Mouse (Mus musculus): ENCODE results near the gene Ttc30a1. TPM values are rescaled to one million over a fixed set of nuclear protein-coding genes. Genes with fewer than 3 reads are reported as not detected.
A peak's percentile ranks its signal among the peaks of the same experiment; 100 is the strongest.
"Not testable (repeated sequence)": the region's sequence is repeated elsewhere in the genome, so short reads cannot be mapped to it uniquely, and the experiment has no call there.

Gene Ttc30a1
- 4.8 and 5.9 TPM in 2 replicates for polyA plus RNA-seq (2015; fragmentation: Nextera tagmentation; extraction: Ambion mirVana)

- 3% methylated on average over 32 of the region's 34 CpGs for WGBS
- ATAC-seq (replicated peaks; ENCODE audit: insufficient number of reproducible peaks, insufficient read depth, low FRiP score, low read depth) = peak; percentile 45
- not testable (repeated sequence) for H3K27me3 ChIP-seq; H3K4me1 ChIP-seq (replicated peaks); H3K36me3 ChIP-seq; H3K9me3 ChIP-seq (replicated peaks)
- Histone ChIP-seq H3K4me2 (peak within 1 kb of the TSS; percentile 77), H3K27ac (peak within 1 kb of the TSS; percentile 60), H3K9ac (peak within 1 kb of the TSS; percentile 25), H3K4me3 (peak within 1 kb of the TSS; percentile 60)
These were observed at the start of gene Ttc30a1 for GRCm38 (mm10) chr2:75981440-75982081. Gene Ttc30a1 (minus strand): TSS chr2:75981967.

DNA sequence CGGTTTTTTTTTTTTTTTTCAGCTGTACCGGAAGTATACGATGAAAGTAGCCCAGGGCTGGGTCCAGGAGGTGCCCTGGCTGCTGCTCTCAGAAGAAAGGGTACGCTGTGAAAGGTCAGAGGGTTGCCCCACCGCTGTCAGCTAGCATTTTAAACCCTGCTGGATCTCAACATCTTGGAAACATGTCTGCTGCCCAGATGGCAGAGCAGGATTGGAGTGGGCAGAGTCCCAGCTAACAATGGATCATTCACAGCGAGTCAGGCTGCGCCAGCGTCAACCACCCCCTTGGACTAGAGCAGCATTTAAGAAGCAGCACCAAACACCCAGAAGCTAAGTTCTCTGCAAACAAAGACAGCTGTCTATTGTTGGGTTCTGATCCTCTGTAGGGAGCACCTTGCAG lies 48.3 kb upstream of the Ttc30a1 start:
- H3K4me3 ChIP-seq = no peak overlapping the region
- ATAC-seq (replicated peaks; ENCODE audit: insufficient number of reproducible peaks, insufficient read depth, low FRiP score, low read depth) = no peak
- H3K4me2 ChIP-seq = no peak overlapping the region; the same call in 1 of the 2 replicates
- no peak overlapping the region for H3K27ac ChIP-seq
- peaks cover 18% of the 10 kb centered on the region for H3K4me1 ChIP-seq (replicated peaks)
- H3K36me3 ChIP-seq = no peaks in the 10 kb centered on the region
- no peaks in the 10 kb centered on the region for H3K9me3 ChIP-seq (replicated peaks)
- H3K9ac ChIP-seq = no peak overlapping the region
- H3K27me3 ChIP-seq = no peaks in the 10 kb centered on the region
- 54% methylated on average over 8 of the region's 8 CpGs for WGBS

DNA sequence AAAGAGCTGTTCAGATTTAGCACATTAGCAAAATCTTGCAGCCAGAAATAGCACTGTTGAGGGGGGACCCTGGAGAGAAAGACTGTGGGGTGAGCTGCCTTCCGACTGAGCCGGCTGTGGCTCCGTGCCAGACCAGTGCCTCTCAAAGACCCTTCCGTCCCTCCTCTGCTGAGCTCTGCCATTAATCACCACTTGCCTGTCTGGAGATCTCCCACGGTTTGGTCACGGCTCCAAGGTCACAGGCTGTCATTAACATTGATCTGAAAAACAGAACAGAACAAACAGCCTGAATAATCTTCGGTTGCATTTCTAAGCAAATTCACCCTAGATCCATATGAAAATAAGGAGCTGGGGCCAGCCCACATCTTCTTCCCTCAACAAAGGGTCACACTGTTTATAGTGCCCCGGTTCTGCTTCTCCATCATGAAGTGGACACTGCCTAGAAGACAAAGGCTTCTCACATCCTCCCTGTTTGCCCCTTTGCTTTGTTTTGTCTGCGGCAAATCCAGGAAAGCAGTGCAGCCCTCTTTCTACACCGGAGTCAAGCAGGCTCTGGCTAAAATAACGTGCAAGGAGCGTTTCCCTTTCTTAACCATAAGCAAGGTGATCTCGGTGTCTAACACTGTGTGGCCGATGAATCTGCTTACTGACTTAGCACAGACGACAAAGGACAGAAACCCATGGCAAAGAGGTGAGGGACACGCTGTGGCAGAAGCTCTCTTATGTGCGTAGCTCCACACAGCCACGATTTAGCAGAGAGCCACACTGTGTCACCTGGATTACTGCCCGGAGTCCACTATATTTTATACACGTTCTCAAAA lies 47.5 kb upstream of the Ttc30a1 start:
- WGBS = 28% methylated on average over 20 of the region's 20 CpGs
- Histone ChIP-seq H3K9ac (peak overlapping the region; percentile 31), H3K9me3 (replicated peaks) (no peaks in the 10 kb centered on the region), H3K4me3 (peak overlapping the region; percentile 17), H3K27me3 (no peaks in the 10 kb centered on the region), H3K36me3 (no peaks in the 10 kb centered on the region), H3K4me1 (replicated peaks) (peaks cover 18% of the 10 kb centered on the region), H3K4me2 (peak overlapping the region; percentile 56), H3K27ac (peak overlapping the region; percentile 70)
- peak; percentile 66 for ATAC-seq (replicated peaks; ENCODE audit: insufficient number of reproducible peaks, insufficient read depth, low FRiP score, low read depth)

- Histone ChIP-seq H3K4me1 (replicated peaks) (no peaks in the 10 kb centered on the region), H3K27me3 (no peaks in the 10 kb centered on the region), H3K4me3 (no peak overlapping the region), H3K27ac (no peak overlapping the region), H3K4me2 (no peak overlapping the region), H3K9ac (no peak overlapping the region), H3K9me3 (replicated peaks) (no peaks in the 10 kb centered on the region), H3K36me3 (no peaks in the 10 kb centered on the region)
- ATAC-seq (replicated peaks; ENCODE audit: insufficient number of reproducible peaks, insufficient read depth, low FRiP score, low read depth) = no peak
- 30% methylated on average over 7 of the region's 7 CpGs for WGBS
These were observed 35.1 kb upstream of the Ttc30a1 start for GRCm38 (mm10) chr2:76016890-76017289.

GRCm38 (mm10) chr2:76016136-76016535 lies 34.4 kb upstream of the Ttc30a1 start:
- Histone ChIP-seq H3K9ac (no peak overlapping the region), H3K36me3 (no peaks in the 10 kb centered on the region), H3K27me3 (no peaks in the 10 kb centered on the region), H3K4me1 (replicated peaks) (no peaks in the 10 kb centered on the region), H3K4me2 (no peak overlapping the region), H3K4me3 (no peak overlapping the region), H3K9me3 (replicated peaks) (no peaks in the 10 kb centered on the region), H3K27ac (no peak overlapping the region)
- 90% methylated on average over 8 of the region's 8 CpGs for WGBS
- ATAC-seq (replicated peaks; ENCODE audit: insufficient number of reproducible peaks, insufficient read depth, low FRiP score, low read depth) = no peak

DNA sequence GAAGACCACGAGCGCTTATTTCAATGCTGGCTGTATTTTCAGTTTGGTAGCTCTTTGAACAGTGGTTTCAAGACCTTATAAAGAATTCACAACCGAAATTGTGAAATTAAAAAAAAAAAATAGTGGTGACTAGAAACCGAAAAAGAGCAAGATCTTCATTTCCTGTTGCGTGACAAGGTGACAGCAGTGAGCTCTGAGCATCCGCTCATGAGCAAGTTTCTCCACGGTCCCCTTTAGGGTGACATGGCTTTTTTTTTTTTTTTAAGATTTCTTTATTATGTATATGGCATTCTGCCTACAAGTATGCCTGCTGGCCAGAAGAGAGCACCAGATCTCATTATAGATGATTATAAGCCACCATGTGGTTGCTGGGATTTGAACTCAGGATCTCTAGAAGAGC lies 33.7 kb upstream of the Ttc30a1 start:
- Histone ChIP-seq H3K9me3 (replicated peaks) (no peaks in the 10 kb centered on the region), H3K36me3 (no peaks in the 10 kb centered on the region), H3K27ac (no peak overlapping the region), H3K4me2 (no peak overlapping the region), H3K9ac (no peak overlapping the region), H3K27me3 (no peaks in the 10 kb centered on the region), H3K4me1 (replicated peaks) (no peaks in the 10 kb centered on the region), H3K4me3 (no peak overlapping the region)
- 89% methylated on average over 7 of the region's 7 CpGs for WGBS
- no peak for ATAC-seq (replicated peaks; ENCODE audit: insufficient number of reproducible peaks, insufficient read depth, low FRiP score, low read depth)

DNA sequence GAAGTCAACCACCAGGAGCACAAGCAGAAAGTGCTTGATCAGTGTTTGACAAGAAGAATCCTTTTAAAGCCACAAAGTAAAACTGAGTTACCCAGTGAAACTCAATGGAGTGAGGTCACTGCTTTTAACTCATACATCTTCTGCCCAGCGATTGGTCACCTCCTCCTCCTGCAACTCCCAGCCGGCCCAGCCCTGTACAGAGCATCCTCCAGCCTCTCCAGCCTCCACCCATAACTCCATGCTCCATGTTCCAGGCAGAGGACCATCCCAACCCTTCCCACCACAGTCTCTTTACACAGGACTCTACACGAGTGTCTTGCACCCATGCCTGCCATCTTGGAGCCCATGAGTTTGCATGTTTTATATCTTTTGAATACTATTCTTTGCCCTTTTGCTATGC lies 32.9 kb upstream of the Ttc30a1 start:
- H3K4me1 ChIP-seq (replicated peaks) = no peaks in the 10 kb centered on the region
- H3K36me3 ChIP-seq = no peaks in the 10 kb centered on the region
- no peak overlapping the region for H3K9ac ChIP-seq
- H3K9me3 ChIP-seq (replicated peaks) = no peaks in the 10 kb centered on the region
- H3K4me3 ChIP-seq = no peak overlapping the region
- WGBS = 85% methylated on average over 3 of the region's 3 CpGs
- H3K27me3 ChIP-seq = no peaks in the 10 kb centered on the region
- ATAC-seq (replicated peaks; ENCODE audit: insufficient number of reproducible peaks, insufficient read depth, low FRiP score, low read depth) = no peak
- H3K4me2 ChIP-seq = no peak overlapping the region
- H3K27ac ChIP-seq = no peak overlapping the region

DNA sequence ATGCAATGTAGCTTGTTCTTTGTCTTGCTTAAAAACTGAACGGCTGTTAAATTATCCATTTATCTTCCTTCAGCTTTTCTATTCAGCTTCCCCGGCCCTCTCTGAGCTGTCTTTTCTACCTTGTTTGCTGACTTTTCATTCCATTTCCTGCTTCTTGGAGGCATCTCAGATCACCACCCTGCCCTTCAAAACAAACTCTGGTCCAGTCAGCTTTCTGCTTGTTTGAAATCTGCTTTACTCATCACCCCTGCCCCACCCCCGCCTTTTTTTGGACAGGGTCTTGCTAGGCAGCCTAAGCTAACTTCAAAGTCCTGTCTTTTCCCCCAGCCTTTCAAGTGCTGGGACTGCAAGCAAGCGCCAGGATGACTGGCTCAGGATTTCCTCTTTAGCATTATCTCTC lies 24.4 kb upstream of the Ttc30a1 start:
- no peaks in the 10 kb centered on the region for H3K27me3 ChIP-seq
- H3K9me3 ChIP-seq (replicated peaks) = no peaks in the 10 kb centered on the region
- ATAC-seq (replicated peaks; ENCODE audit: insufficient number of reproducible peaks, insufficient read depth, low FRiP score, low read depth) = no peak
- H3K9ac ChIP-seq = no peak overlapping the region
- no peak overlapping the region for H3K4me2 ChIP-seq
- H3K27ac ChIP-seq = no peak overlapping the region
- no peaks in the 10 kb centered on the region for H3K4me1 ChIP-seq (replicated peaks)
- H3K4me3 ChIP-seq = no peak overlapping the region
- H3K36me3 ChIP-seq = no peaks in the 10 kb centered on the region
- 27% methylated on average over 4 of the region's 4 CpGs for WGBS

GRCm38 (mm10) chr2:76002899-76003298 lies 21.1 kb upstream of the Ttc30a1 start:
- ATAC-seq (replicated peaks; ENCODE audit: insufficient number of reproducible peaks, insufficient read depth, low FRiP score, low read depth) = no peak
- Histone ChIP-seq H3K9me3 (replicated peaks) (no peaks in the 10 kb centered on the region), H3K4me3 (no peak overlapping the region), H3K27me3 (no peaks in the 10 kb centered on the region), H3K4me2 (no peak overlapping the region), H3K36me3 (no peaks in the 10 kb centered on the region), H3K27ac (no peak overlapping the region), H3K4me1 (replicated peaks) (peaks cover 12% of the 10 kb centered on the region), H3K9ac (no peak overlapping the region)
- 43% methylated on average over 9 of the region's 9 CpGs for WGBS

DNA sequence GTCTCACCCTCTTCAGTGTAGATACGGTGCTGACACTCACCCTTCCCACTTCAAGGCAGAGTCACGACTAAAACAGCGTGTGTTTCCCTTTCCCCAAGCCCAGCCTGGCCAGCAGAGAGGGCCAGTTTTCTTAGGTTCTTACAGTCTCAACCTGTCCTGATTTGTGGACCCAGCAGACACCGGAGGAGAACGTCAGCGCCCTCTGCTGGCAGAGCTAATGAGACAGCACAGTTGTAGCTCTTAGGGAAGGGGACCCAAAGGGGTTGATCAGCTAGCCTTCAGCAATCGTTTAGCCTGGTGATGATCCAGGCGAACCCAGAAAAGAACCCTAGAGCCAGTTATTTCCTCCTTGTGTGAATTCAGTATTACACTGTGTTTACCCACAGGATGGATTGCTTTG lies 19.6 kb upstream of the Ttc30a1 start:
- Histone ChIP-seq H3K9me3 (replicated peaks) (no peaks in the 10 kb centered on the region), H3K27me3 (no peaks in the 10 kb centered on the region), H3K9ac (no peak overlapping the region), H3K4me1 (replicated peaks) (peaks cover 17% of the 10 kb centered on the region), H3K4me2 (no peak overlapping the region), H3K4me3 (no peak overlapping the region), H3K27ac (no peak overlapping the region), H3K36me3 (no peaks in the 10 kb centered on the region)
- WGBS = 32% methylated on average over 8 of the region's 8 CpGs
- no peak for ATAC-seq (replicated peaks; ENCODE audit: insufficient number of reproducible peaks, insufficient read depth, low FRiP score, low read depth)

DNA sequence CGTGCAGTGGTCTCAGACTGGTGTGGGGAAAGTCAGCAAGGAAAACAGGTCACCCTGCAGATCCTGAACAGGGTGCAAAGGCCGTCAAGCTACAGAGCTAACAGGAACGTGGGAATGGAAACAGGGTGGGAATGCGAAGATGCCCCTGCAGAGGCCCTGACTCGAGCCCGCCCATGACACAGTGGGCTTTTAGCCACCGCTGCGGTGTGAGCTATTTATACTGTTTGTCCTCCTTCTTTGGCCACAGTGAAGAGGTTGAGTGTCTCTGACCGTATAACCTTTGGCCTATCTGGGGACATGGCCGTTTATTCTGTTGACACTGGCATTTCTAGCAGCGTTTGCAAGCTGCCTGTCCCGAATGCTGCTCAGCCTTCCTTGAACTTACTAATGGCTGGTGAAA lies 17.9 kb upstream of the Ttc30a1 start:
- ATAC-seq (replicated peaks; ENCODE audit: insufficient number of reproducible peaks, insufficient read depth, low FRiP score, low read depth) = no peak
- 33% methylated on average over 12 of the region's 12 CpGs for WGBS
- H3K4me2 ChIP-seq = no peak overlapping the region
- H3K9ac ChIP-seq = no peak overlapping the region
- peaks cover 17% of the 10 kb centered on the region for H3K4me1 ChIP-seq (replicated peaks)
- no peaks in the 10 kb centered on the region for H3K9me3 ChIP-seq (replicated peaks)
- H3K36me3 ChIP-seq = no peaks in the 10 kb centered on the region
- H3K4me3 ChIP-seq = no peak overlapping the region
- no peaks in the 10 kb centered on the region for H3K27me3 ChIP-seq
- H3K27ac ChIP-seq = no peak overlapping the region

DNA sequence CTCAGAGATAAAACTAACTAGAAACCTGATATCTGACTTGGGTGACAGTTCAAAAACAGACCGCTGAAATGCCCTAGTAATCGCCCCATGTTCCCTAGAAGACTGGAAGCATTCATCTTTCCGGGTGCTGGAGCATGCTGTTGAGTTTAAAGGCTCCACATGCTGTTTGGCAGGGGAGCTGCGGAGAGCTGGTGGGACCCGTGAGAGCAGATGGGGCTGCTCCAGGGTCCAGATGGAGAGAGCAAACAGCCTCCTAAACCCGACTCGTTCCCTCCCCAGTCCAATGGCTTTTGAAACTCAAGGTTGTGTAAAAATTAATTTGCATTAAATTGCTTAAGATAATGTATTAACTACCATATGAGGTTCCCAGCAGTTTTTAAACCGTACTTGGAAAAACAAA lies 16.9 kb upstream of the Ttc30a1 start:
- Histone ChIP-seq H3K27me3 (no peaks in the 10 kb centered on the region), H3K4me2 (no peak overlapping the region), H3K4me3 (no peak overlapping the region), H3K36me3 (no peaks in the 10 kb centered on the region), H3K9me3 (replicated peaks) (no peaks in the 10 kb centered on the region), H3K27ac (no peak overlapping the region), H3K4me1 (replicated peaks) (peaks cover 17% of the 10 kb centered on the region), H3K9ac (no peak overlapping the region)
- ATAC-seq (replicated peaks; ENCODE audit: insufficient number of reproducible peaks, insufficient read depth, low FRiP score, low read depth) = no peak
- 41% methylated on average over 8 of the region's 8 CpGs for WGBS

All from heart, embryonic 15.5 days (tissue).